Mouse (Mus musculus): Measurements from ENCODE around the gene 3110082I17Rik.

Gene 3110082I17Rik

GRCm38 (mm10) chr5:139325395-139325966 lies 134.8 kb downstream of the 3110082I17Rik start, which contains the start of gene Adap1:
Gene Adap1 (minus strand): TSS chr5:139325622.
- in situ Hi-C loops (cut with MboI, MseI), result no loop called here

- in situ Hi-C loops (cut with MboI, MseI), result no loop called here
These were observed 135.5 kb downstream of the 3110082I17Rik start for GRCm38 (mm10) chr5:139324691-139325394.

- in situ Hi-C loops (cut with MboI, MseI), result no loop called here
These were observed 136.3 kb downstream of the 3110082I17Rik start for GRCm38 (mm10) chr5:139324045-139324491.

- in situ Hi-C loops (cut with MboI, MseI), result no loop called here
These were observed 136.9 kb downstream of the 3110082I17Rik start for GRCm38 (mm10) chr5:139323260-139323924.

- in situ Hi-C loops (cut with MboI, MseI), result no loop called here
These were observed 139.0 kb downstream of the 3110082I17Rik start for GRCm38 (mm10) chr5:139321331-139321730.

- in situ Hi-C loops (cut with MboI, MseI), result no loop called here
These were observed 139.9 kb downstream of the 3110082I17Rik start for GRCm38 (mm10) chr5:139320424-139320823.

- in situ Hi-C loops (cut with MboI, MseI), result no loop called here
These were observed 142.4 kb downstream of the 3110082I17Rik start for GRCm38 (mm10) chr5:139317751-139318504.

- in situ Hi-C loops (cut with MboI, MseI), result no loop called here
These were observed 143.2 kb downstream of the 3110082I17Rik start for GRCm38 (mm10) chr5:139316982-139317675.

GRCm38 (mm10) chr5:139314941-139315642 lies 145.2 kb downstream of the 3110082I17Rik start:
- in situ Hi-C loops (cut with MboI, MseI), result no loop called here

- in situ Hi-C loops (cut with MboI, MseI), result no loop called here
These were observed 146.8 kb downstream of the 3110082I17Rik start for GRCm38 (mm10) chr5:139313536-139313935.

- in situ Hi-C loops (cut with MboI, MseI), result no loop called here
These were observed 148.5 kb downstream of the 3110082I17Rik start for GRCm38 (mm10) chr5:139311822-139312221.

GRCm38 (mm10) chr5:139310477-139310876 lies 149.8 kb downstream of the 3110082I17Rik start:
- in situ Hi-C loops (cut with MboI, MseI), result no loop called here

GRCm38 (mm10) chr5:139309946-139310345 lies 150.4 kb downstream of the 3110082I17Rik start:
- in situ Hi-C loops (cut with MboI, MseI), result no loop called here
